Mouse (Mus musculus): Measurements from ENCODE around the gene 4930523C07Rik. TPM values are rescaled to one million over a fixed set of nuclear protein-coding genes. Genes with fewer than 3 reads are reported as not detected.

The 4930523C07Rik gene
- 13.7 TPM for polyA plus RNA-seq (2014; fragmentation: Illumina TruSeq; extraction: RNeasy Lipid Tissue Mini Kit (QIAGEN cat#74804); ENCODE audit: low read depth, low replicate concordance)

GRCm38 (mm10) chr1:160044237-160045021, at the start of gene 4930523C07Rik:
Gene 4930523C07Rik, plus strand, starts transcription at chr1:160044382.

Other genes starting within 250 kb of the 4930523C07Rik start
- gene Tnn, start 109.2 kb downstream of the 4930523C07Rik start, polyA plus RNA-seq (2014; fragmentation: Illumina TruSeq; extraction: RNeasy Lipid Tissue Mini Kit (QIAGEN cat#74804); ENCODE audit: low read depth, low replicate concordance) = not detected
- 84.3 TPM for gene Mrps14, start 150.8 kb downstream of the 4930523C07Rik start, polyA plus RNA-seq (2014; fragmentation: Illumina TruSeq; extraction: RNeasy Lipid Tissue Mini Kit (QIAGEN cat#74804); ENCODE audit: low read depth, low replicate concordance)
- gene Cacybp, start 168.5 kb downstream of the 4930523C07Rik start, polyA plus RNA-seq (2014; fragmentation: Illumina TruSeq; extraction: RNeasy Lipid Tissue Mini Kit (QIAGEN cat#74804); ENCODE audit: low read depth, low replicate concordance) = 60.2 TPM

Data from heart, adult 10 weeks (tissue).